Mouse (Mus musculus): ENCODE data around the gene Itln1. TPM values are rescaled to one million over a fixed set of nuclear protein-coding genes. Genes with fewer than 3 reads are reported as not detected.
"Not testable (repeated sequence)": the region's sequence is repeated elsewhere in the genome, so short reads cannot be mapped to it uniquely, and the experiment has no call there.

Itln1 gene
- total RNA-seq, 1 experiment, result not detected

- no peak overlapping the region for H3K9ac ChIP-seq (ENCODE audit: insufficient read depth, low read depth, low read length, poor library complexity, severe bottlenecking)
- H3K36me3 ChIP-seq (ENCODE audit: control insufficient read depth, insufficient read depth, low read length, poor library complexity, severe bottlenecking), result no peaks in the 10 kb centered on the region
- no peak overlapping the region for H3K4me3 ChIP-seq (ENCODE audit: insufficient read depth in 1 of 2, low read depth in 1 of 2, low read length in 2 of 2, poor library complexity in 1 of 2, severe bottlenecking in 1 of 2)
- peaks cover 3 to 13% of the 10 kb centered on the region in 2 experiments; a peak in 3 of 4 replicates for H3K4me1 ChIP-seq (ENCODE audit: control insufficient read depth in 2 of 2, insufficient read depth in 2 of 2, low read length in 2 of 2, poor library complexity in 1 of 2)
- in situ Hi-C loops (cut with MboI; ENCODE audit: low sequenced_read_pairs in 2 of 2, unreplicated experiment in 2 of 2), result no loop called here
- no peak overlapping the region for H3K27ac ChIP-seq (ENCODE audit: insufficient read depth, low read depth, low read length, poor library complexity, severe bottlenecking)
- TF ChIP-seq CHD2 (IDR thresholded peaks at IDR 0.05; ENCODE audit: low read depth, low read length), result no peak
- no peak for TF ChIP-seq HCFC1 (IDR thresholded peaks at IDR 0.05; ENCODE audit: borderline replicate concordance, insufficient read depth, low read length)
- no peak for TF ChIP-seq MAFK (IDR thresholded peaks at IDR 0.05; ENCODE audit: insufficient read depth, low read depth, low read length)
- no peak for TF ChIP-seq ZNF384 (IDR thresholded peaks at IDR 0.05; ENCODE audit: low read depth, low read length)
- no peak for TF ChIP-seq ZC3H11A (IDR thresholded peaks at IDR 0.05; ENCODE audit: borderline replicate concordance, low read depth, low read length)
- no peak for DNase-seq (ENCODE audit: low read depth, low spot score)
- H3K9me3 ChIP-seq (ENCODE audit: control insufficient read depth, insufficient read depth, low read depth, low read length), result no peaks in the 10 kb centered on the region
Measured at GRCm38 (mm10) chr1:171473920-171474640, 61.0 kb downstream of the Itln1 start.

- DNase-seq (ENCODE audit: low read depth, low spot score), result no peak
- H3K9me3 ChIP-seq (ENCODE audit: control insufficient read depth, insufficient read depth, low read depth, low read length), result no peaks in the 10 kb centered on the region
- no peaks in the 10 kb centered on the region for H3K36me3 ChIP-seq (ENCODE audit: control insufficient read depth, insufficient read depth, low read length, poor library complexity, severe bottlenecking)
- TF ChIP-seq ZNF384 (IDR thresholded peaks at IDR 0.05; ENCODE audit: low read depth, low read length), result no peak
- no peak for TF ChIP-seq CHD2 (IDR thresholded peaks at IDR 0.05; ENCODE audit: low read depth, low read length)
- TF ChIP-seq HCFC1 (IDR thresholded peaks at IDR 0.05; ENCODE audit: borderline replicate concordance, insufficient read depth, low read length), result no peak
- no peak overlapping the region for H3K27ac ChIP-seq (ENCODE audit: insufficient read depth, low read depth, low read length, poor library complexity, severe bottlenecking)
- no peak overlapping the region for H3K9ac ChIP-seq (ENCODE audit: insufficient read depth, low read depth, low read length, poor library complexity, severe bottlenecking)
- in situ Hi-C loops (cut with MboI; ENCODE audit: low sequenced_read_pairs in 2 of 2, unreplicated experiment in 2 of 2), result no loop called here
- peaks cover 3 to 13% of the 10 kb centered on the region in 2 experiments; a peak in 3 of 4 replicates for H3K4me1 ChIP-seq (ENCODE audit: control insufficient read depth in 2 of 2, insufficient read depth in 2 of 2, low read length in 2 of 2, poor library complexity in 1 of 2)
- no peak overlapping the region for H3K4me3 ChIP-seq (ENCODE audit: insufficient read depth in 1 of 2, low read depth in 1 of 2, low read length in 2 of 2, poor library complexity in 1 of 2, severe bottlenecking in 1 of 2)
Measured at GRCm38 (mm10) chr1:171473506-171473905, 61.6 kb downstream of the Itln1 start.

GRCm38 (mm10) chr1:171471941-171472340, 63.2 kb downstream of the Itln1 start:
- H3K4me1 ChIP-seq (ENCODE audit: control insufficient read depth in 2 of 2, insufficient read depth in 2 of 2, low read length in 2 of 2, poor library complexity in 1 of 2); H3K36me3 ChIP-seq (ENCODE audit: control insufficient read depth, insufficient read depth, low read length, poor library complexity, severe bottlenecking); DNase-seq (ENCODE audit: low read depth, low spot score); H3K4me3 ChIP-seq (ENCODE audit: insufficient read depth in 1 of 2, low read depth in 1 of 2, low read length in 2 of 2, poor library complexity in 1 of 2, severe bottlenecking in 1 of 2); H3K27ac ChIP-seq (ENCODE audit: insufficient read depth, low read depth, low read length, poor library complexity, severe bottlenecking); H3K9ac ChIP-seq (ENCODE audit: insufficient read depth, low read depth, low read length, poor library complexity, severe bottlenecking); in situ Hi-C loops (cut with MboI; ENCODE audit: low sequenced_read_pairs in 2 of 2, unreplicated experiment in 2 of 2); H3K9me3 ChIP-seq (ENCODE audit: control insufficient read depth, insufficient read depth, low read depth, low read length): not testable (repeated sequence)

- Histone ChIP-seq H3K4me1 (ENCODE audit: control insufficient read depth in 2 of 2, insufficient read depth in 2 of 2, low read length in 2 of 2, poor library complexity in 1 of 2) (peaks cover 3 to 9% of the 10 kb centered on the region in 2 experiments; a peak in 3 of 4 replicates), H3K27ac (ENCODE audit: insufficient read depth, low read depth, low read length, poor library complexity, severe bottlenecking) (peak overlapping the region; percentile 78), H3K4me3 (ENCODE audit: insufficient read depth in 1 of 2, low read depth in 1 of 2, low read length in 2 of 2, poor library complexity in 1 of 2, severe bottlenecking in 1 of 2) (no peak overlapping the region), H3K9ac (ENCODE audit: insufficient read depth, low read depth, low read length, poor library complexity, severe bottlenecking) (no peak overlapping the region), H3K36me3 (ENCODE audit: control insufficient read depth, insufficient read depth, low read length, poor library complexity, severe bottlenecking) (no peaks in the 10 kb centered on the region), H3K9me3 (ENCODE audit: control insufficient read depth, insufficient read depth, low read depth, low read length) (no peaks in the 10 kb centered on the region)
- DNase-seq (ENCODE audit: low read depth, low spot score), result no peak
- in situ Hi-C loops (cut with MboI; ENCODE audit: low sequenced_read_pairs in 2 of 2, unreplicated experiment in 2 of 2), result no loop called here
- TF ChIP-seq ZC3H11A (IDR thresholded peaks at IDR 0.05; ENCODE audit: borderline replicate concordance, low read depth, low read length), result no peak
- no peak for TF ChIP-seq ZNF384 (IDR thresholded peaks at IDR 0.05; ENCODE audit: low read depth, low read length)
- no peak for TF ChIP-seq MAFK (IDR thresholded peaks at IDR 0.05; ENCODE audit: insufficient read depth, low read depth, low read length)
- no peak for TF ChIP-seq CHD2 (IDR thresholded peaks at IDR 0.05; ENCODE audit: low read depth, low read length)
- TF ChIP-seq HCFC1 (IDR thresholded peaks at IDR 0.05; ENCODE audit: borderline replicate concordance, insufficient read depth, low read length), result no peak
Measured at GRCm38 (mm10) chr1:171471452-171471851, 63.6 kb downstream of the Itln1 start.

- Histone ChIP-seq H3K4me1 (ENCODE audit: control insufficient read depth in 2 of 2, insufficient read depth in 2 of 2, low read length in 2 of 2, poor library complexity in 1 of 2) (peaks cover 3 to 9% of the 10 kb centered on the region in 2 experiments; a peak in 3 of 4 replicates), H3K4me3 (ENCODE audit: insufficient read depth in 1 of 2, low read depth in 1 of 2, low read length in 2 of 2, poor library complexity in 1 of 2, severe bottlenecking in 1 of 2) (no peak overlapping the region), H3K9me3 (ENCODE audit: control insufficient read depth, insufficient read depth, low read depth, low read length) (no peaks in the 10 kb centered on the region), H3K36me3 (ENCODE audit: control insufficient read depth, insufficient read depth, low read length, poor library complexity, severe bottlenecking) (no peaks in the 10 kb centered on the region), H3K9ac (ENCODE audit: insufficient read depth, low read depth, low read length, poor library complexity, severe bottlenecking) (no peak overlapping the region), H3K27ac (ENCODE audit: insufficient read depth, low read depth, low read length, poor library complexity, severe bottlenecking) (peak overlapping the region; percentile 78)
- no peak for DNase-seq (ENCODE audit: low read depth, low spot score)
- in situ Hi-C loops (cut with MboI; ENCODE audit: low sequenced_read_pairs in 2 of 2, unreplicated experiment in 2 of 2), result no loop called here
- TF ChIP-seq HCFC1 (IDR thresholded peaks at IDR 0.05; ENCODE audit: borderline replicate concordance, insufficient read depth, low read length), result no peak
- TF ChIP-seq ZNF384 (IDR thresholded peaks at IDR 0.05; ENCODE audit: low read depth, low read length), result no peak
- TF ChIP-seq ZC3H11A (IDR thresholded peaks at IDR 0.05; ENCODE audit: borderline replicate concordance, low read depth, low read length), result no peak
- no peak for TF ChIP-seq CHD2 (IDR thresholded peaks at IDR 0.05; ENCODE audit: low read depth, low read length)
- no peak for TF ChIP-seq MAFK (IDR thresholded peaks at IDR 0.05; ENCODE audit: insufficient read depth, low read depth, low read length)
Measured at GRCm38 (mm10) chr1:171470896-171471295, 64.2 kb downstream of the Itln1 start.

All from ES-E14 (cell line).